Mouse (Mus musculus): ENCODE measurements around the gene Serpinb1b.

GRCm38 (mm10) chr13:33089566-33089965 is 11.2 kb downstream of the Serpinb1b start:
- TF ChIP-seq CTCF (IDR thresholded peaks at IDR 0.05 in 2 of 3, conservative IDR thresholded peaks at IDR 0.05 in 1 of 3; ENCODE audit: control insufficient read depth in 1 of 3, insufficient read depth in 1 of 3, low read depth in 2 of 3, low read length in 3 of 3, poor library complexity in 1 of 3, severe bottlenecking in 1 of 3) (no peak), POLR2AphosphoS2 (IDR thresholded peaks at IDR 0.05; ENCODE audit: low read length) (no peak), POLR2A (IDR thresholded peaks at IDR 0.05; ENCODE audit: control insufficient read depth in 1 of 2, insufficient read depth in 1 of 2, low read depth in 1 of 2, low read length in 2 of 2, poor library complexity in 1 of 2) (no peak), E2F4 (IDR thresholded peaks at IDR 0.05; ENCODE audit: borderline replicate concordance, low read depth, low read length) (no peak), CHD1 (IDR thresholded peaks at IDR 0.05; ENCODE audit: low read depth, low read length) (no peak), TAL1 (IDR thresholded peaks at IDR 0.05; ENCODE audit: low read length) (no peak), TBP (IDR thresholded peaks at IDR 0.05; ENCODE audit: low read depth, low read length) (no peak), EP300 (IDR thresholded peaks at IDR 0.05; ENCODE audit: low read depth in 1 of 2, low read length in 2 of 2) (no peak), ZNF384 (IDR thresholded peaks at IDR 0.05; ENCODE audit: low read depth, low read length) (no peak), NRF1 (IDR thresholded peaks at IDR 0.05; ENCODE audit: insufficient read depth, low read depth, low read length, poor library complexity, severe bottlenecking) (no peak), USF1 (IDR thresholded peaks at IDR 0.05; ENCODE audit: low read depth, low read length) (no peak), MAZ (IDR thresholded peaks at IDR 0.05; ENCODE audit: low read depth, low read length) (no peak), ZKSCAN1 (IDR thresholded peaks at IDR 0.05; ENCODE audit: low read depth, low read length) (no peak), HCFC1 (IDR thresholded peaks at IDR 0.05; ENCODE audit: low read depth, low read length) (no peak)

Measured in MEL (cell line).